Mouse (Mus musculus) gonadal fat pad, adult 2 months (tissue): ENCODE data around the gene Lhfp. TPM values are rescaled to one million over a fixed set of nuclear protein-coding genes. Genes with fewer than 3 reads are reported as not detected.

Experiments used
- DNase-seq: peaks from one replicate; pipeline ENCODE4 v3.0.0-alpha.2; 2012; ENCODE audit warnings: low read depth
- polyA plus RNA-seq: library from polyadenylated mRNA; depleted of rRNA; stranded (reverse); fragments of >200 nt; gene quantifications from 2 replicates; pipeline ENCODE4 v1.2.3, GENCODE M21; 2012

The Lhfp gene
- polyA plus RNA-seq, 1 experiment = 39.2 TPM

DNA sequence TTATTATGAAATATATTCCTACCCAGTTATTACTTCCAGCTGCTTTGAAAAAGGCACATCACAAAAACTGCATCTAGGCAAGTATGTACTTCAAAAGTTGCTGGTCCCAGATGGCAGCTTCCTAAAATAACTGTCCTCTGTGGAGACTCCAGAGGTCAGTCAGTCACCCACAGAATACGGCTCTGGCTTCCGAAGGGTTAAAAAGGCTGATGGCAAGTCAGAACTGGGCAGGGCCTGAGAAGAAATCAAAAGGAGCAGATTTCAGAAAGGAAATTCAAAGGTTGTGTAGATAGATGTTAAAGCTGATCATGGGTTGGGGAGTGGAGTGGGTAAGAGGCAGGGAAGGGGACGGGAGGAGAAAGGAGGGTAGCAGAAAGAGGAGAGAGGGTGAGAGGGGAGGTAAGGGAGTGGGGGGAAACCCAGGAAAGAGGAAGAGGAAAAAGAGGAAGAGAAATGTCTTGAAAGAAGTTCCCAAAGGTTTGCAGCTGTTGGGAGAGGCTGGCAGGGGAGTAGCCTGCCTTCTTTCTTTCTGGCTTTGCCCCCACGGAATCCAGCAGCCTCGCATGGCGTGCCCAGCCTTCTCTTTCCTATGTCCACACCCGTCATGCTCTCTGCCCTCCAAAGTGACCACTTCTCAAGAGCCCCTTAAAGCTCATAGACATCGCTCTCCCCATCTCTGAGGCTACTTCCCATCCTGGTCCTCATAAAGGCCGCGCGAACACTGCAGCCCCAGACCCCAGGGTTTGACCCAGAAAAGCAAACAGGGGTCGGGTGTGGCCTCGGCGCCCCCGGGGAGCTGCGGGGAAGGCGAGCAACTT lies 526 bp upstream of the Lhfp start:
- no peak for DNase-seq

DNA sequence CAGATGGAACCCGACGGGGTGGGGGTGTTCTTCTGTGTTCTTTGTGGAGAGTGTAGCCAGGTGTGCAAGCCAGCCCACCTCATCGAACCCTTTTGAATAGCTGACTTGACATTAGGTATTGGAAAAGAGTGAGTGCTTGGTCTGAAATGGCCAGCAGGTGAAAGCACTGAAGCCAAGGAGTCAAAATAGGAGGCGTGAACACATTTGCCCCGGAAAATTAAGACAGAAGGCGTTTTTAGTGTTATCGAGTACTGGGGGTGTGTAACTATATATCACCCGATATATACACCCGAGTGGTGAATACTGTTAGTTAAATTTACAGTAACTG lies 876 bp downstream of the Lhfp start:
- DNase-seq = no peak

DNA sequence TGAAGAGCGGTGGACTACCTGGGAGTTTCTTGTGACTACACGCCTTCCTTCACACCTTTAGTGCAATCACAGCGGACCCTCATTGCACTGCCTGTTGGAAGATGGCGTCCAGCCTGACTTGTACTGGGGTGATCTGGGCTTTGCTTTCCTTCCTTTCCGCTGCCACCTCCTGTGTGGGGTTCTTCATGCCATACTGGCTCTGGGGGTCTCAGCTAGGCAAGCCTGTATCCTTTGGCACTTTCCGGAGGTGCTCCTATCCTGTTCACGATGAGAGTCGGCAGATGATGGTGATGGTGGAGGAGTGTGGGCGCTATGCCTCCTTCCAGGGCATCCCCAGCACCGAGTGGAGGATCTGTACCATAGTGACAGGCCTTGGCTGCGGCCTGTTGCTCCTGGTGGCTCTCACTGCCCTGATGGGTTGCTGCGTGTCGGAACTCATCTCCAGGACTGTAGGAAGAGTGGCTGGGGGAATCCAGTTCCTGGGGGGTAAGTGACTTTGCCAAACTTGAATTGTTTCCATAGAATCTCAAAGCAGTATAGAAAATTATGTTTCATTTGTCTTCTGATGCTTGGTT lies 2.0 kb downstream of the Lhfp start:
- DNase-seq = no peak

DNA sequence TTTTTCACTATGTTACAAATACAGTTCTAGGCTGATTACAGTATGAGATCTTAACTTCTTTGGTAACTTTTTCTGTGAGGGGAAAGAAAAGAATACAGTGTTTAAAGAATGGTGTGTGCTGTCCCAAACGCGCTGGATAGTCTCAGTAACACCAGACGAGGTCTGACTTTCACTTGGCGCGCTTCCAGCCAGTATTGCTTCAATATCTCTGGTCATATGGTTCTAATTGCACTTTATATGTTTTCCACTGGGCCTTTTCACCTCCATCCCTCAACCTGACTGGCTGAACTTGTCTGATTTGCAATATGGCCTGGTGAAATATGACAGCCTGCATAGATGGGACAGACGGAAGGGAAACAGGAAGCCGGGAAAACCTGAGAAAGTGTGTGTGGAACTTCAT lies 2.9 kb downstream of the Lhfp start:
- DNase-seq = no peak

DNA sequence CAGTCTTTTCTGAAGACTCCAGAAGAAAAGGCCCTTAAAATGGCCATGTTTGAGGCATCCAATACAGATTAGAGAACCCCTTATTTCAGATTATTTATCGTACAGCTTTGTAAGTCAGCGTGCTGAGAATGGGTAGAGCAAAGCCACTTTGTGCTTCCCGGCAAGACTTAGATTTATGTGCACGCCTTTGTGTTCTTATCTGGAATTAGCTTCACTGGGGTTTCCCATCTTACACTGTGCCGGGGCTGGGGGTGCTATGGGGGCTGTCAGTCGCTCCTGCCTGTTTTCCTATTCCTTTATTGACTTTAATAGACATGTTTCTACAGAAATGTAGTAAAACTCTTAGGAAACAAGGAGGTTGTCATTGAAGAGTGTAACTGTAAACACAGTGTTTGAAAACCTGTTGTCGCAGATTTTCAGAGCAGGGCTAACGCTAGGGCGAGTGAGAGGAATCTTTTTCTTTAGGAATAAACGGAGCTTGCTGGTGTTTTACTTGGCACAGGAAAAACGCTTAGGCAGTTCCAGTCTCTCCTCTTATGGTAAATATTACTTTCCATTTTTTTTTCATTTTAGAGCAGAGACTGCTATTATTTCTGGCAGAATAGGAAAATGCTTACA lies 3.5 kb downstream of the Lhfp start:
- DNase-seq = no peak

DNA sequence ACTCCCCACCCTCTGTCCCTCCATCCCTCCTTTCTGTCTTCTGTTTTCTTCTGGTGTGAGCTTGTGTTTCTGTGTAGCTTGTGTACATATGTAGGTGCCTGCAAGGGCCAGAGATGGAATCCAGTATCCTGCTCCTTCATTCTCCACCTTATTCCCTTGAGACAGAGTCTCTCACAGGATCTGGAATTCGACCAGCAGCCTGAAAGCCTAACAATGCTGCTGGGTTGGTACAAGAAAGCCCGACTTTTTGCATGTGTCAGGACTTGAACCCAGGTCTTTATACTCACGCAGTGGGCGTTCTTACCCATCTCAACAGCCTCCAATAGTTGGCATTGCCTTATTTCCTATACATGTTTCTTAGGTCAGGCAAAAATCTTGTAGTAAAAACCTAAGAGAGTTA lies 4.4 kb downstream of the Lhfp start:
- DNase-seq = no peak

DNA sequence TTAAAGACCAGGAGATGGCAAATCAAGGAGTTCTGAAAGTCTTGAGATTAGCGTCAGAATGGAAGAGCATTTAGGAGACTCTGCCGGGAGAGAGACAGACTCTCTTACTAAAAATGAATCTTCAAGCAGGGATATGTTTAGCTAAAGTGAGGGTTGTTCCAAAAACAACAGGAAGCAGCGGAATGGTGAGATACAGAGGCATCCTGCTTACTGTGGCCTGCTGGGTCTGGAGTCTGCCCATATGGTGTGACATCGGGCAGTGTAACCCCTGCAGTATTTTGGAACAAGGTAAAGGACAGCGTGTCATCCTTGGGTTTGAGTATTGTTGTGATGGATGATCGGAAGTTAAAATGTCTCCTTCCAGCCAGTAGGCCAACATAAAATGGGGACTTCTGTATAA lies 5.0 kb downstream of the Lhfp start:
- no peak for DNase-seq

DNA sequence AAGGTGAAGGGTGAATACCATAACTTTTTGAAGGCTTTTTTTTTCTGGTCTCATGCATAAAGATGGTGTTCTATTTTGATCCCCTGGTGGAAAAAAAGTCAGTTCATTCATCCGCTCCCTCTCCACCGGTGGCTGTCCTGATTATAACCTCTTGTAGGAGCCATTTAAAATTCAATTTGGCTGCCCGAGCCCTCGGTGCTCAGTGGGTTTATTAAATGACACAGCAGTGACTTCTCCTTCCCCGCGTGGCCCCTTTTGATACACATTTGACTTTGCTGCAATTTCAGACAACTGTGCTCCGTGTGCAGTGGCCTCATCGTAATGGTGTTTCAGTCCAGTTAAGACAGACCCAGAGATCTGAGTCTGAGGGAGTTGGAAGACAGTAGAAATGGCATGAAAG lies 11.1 kb downstream of the Lhfp start:
- no peak for DNase-seq

DNA sequence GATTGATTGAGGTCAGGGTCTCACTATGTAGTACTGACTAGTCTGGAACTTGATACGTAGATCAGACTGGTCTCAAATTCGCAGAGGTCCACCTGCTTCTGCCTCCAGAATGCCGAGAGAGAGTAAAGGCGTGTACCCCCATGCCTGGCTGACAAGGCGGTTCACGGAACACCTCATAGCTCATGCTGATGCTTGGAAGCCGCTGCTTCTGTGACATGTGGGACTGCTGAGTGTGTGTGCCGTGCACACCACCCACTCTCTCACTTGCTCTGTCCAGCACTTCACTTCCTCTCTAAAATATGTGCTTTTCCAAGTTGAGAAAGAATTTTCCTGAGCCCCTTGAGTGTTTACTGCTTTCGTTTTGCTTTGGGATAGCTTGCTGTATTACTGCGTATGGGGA lies 15.1 kb downstream of the Lhfp start:
- no peak for DNase-seq

DNA sequence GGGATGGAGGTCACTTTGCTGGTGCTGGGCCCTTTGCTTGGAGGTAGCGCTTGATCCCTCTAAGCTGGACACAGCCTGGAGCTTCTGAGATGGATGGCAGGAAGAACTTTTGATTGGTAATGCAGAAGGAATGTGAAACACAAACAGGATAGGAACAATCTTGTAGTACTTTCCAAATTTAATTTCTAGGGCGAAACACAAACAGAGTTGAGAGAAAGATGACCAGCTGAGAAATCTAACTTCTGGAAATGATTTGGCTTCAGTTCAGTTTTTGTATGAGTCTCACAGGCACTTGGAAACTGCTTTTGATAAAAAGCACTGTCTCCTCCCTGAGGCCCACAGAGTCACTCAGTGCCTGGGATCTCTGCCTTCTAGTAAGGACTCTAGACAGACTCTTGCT lies 18.6 kb downstream of the Lhfp start:
- no peak for DNase-seq

DNA sequence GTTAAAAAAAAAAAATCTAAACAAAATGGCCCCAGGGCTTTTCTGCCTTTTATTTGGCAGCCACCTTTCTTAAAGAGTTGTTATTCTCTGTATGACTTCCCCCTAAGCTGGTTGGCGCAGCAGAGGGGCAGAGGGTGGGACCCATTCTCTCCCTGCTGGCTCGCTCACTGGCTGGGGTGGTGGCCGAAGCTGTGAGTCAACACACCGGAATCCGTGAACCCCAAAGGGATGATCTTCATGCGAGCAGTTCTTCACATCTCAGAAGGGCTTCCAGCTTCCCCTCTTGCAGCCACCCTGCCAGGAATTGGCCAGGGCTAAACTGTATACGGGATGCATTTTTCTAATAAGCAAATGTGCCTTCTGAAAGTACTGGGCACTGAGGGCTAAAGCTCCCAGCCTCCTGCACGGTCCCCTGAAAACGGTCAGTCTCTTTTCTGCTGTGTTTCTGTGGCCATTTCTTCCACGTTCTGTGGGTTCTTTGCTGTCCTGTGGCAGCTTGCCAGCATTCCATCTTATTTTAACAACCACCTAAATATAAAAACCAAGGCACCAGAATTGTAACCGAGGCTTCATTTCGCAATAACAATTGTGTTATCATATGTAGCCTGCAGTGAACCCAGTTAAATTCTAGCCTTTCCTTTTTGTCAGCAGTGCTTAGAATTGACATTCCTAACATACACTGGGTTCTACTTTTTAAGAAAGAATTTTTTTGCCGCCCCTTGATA lies 22.3 kb downstream of the Lhfp start:
- no peak for DNase-seq

DNA sequence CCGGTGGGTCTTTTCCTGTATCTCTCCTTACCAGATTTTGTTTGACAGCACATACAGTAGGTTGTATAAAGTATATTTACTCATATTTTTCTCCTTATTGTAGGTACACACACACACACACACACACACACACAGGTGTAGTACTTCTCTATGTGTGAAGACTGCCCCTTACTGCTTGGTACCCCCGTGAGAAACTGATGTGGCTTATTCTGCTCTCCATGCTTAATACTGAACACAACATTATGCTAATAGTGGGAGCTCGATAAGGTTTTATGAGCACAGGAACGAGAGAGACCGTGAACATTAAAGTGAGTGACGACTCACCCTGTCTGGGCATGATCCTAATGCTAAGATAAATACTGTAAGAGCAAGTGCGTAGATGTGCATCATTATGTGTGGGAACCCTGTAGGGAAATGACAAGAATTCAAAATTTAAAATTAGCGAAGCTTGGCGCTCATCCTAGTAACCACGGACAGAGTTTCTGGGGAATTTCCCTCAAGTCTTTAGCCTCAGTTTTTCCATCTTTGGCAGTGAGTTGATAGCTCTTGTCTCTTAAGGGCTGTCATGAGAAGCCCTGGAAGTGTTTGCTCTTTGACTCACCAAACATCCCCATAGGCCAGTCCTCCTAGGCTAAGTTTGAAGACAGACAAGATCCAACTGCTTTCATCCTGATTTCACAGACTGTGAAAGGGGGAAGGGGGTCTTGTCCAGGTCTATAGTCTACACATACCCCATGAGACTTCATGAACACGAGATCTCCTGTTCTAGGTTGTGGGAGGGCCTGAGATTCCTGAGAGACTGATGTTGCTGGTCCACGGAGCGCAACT lies 24.2 kb downstream of the Lhfp start:
- no peak for DNase-seq

DNA sequence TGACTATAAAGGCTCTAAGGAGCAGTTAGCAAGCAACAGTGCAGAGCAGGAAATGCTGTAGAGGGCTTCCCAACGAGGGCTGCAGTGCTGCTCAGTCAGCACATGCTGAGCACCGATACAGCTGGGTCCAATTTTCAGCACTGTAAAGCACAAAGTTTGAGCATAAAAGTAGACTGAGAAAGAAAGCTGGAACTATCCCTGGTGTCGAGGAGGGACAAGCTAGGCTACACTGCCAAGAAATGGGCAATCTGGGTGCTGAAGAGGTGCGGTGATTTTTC lies 24.7 kb downstream of the Lhfp start:
- no peak for DNase-seq

DNA sequence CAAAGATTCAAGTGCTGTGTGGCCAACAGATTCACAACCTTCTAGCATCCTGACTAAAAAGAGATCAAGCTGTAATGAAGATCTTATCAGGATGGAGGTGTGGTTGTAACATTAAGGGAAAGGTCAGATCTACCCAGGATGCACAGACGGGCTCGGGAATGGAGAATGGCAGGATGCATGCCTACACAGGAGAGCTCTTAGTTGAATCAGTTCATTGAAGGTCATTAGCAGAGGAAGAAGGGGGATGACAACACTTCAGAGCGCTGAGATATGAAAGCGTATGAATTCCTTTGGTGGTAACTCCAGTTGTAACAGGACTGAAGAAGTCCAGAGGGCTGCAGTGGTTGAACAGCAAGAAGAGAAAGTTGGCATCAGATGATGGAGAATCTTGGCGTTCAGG lies 27.1 kb downstream of the Lhfp start:
- DNase-seq = peak; percentile 62

DNA sequence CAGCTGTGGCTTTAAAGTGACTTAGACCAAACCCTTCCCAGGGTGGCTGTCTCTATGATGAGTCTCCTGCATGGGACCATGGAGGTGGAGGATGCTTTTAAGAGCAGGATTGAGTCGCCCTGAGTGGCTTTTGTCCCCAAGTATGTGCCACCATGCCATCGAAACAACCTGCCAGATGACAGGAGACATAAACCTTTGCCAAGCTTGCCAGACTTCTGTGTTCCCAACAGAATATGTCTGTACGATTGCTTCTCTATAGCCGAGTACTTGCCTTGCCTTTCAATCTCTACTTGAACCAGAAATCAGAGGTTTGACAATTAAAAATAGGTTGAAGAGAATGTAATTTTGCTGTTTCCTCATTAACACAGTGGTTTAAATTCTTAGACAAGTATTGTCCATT lies 32.9 kb downstream of the Lhfp start:
- no peak for DNase-seq

DNA sequence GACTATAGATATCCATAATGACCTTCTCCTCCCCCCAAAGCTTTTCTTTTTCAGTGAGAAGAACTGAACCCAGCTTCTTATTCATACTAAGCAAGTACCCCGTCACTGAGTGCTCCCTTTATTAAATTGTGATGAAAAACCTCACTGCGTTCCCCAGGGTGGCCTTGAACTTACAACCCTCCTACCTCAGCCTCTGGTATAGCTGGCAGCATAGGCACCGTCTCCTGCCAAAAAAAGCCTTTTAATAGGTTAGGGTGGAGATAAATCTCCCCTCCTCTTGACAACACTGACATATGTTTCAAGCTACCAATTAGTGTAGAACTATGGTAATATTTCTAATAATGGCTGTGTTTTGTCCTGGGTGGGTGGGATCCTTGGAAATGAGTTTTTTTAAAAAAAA lies 33.4 kb downstream of the Lhfp start:
- DNase-seq = no peak

DNA sequence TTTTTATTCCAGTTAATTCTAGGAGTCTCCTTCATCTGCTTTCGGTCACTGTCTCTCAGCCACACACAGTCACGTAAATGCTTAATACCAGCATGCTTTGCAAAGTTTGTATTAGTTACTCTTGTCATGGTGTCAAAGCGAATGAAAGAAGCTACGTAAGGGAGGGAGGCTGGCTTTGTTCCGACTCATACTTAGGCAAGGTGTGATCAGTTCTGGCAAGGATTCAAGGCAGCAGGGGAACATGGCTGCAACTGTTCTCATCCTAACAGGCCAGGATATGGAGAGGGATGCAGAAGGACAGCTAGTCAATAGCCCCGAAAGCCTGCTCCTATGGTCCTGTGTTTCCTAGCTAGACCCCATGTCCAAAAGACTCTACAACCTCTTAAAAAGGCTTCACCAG lies 39.0 kb downstream of the Lhfp start:
- no peak for DNase-seq

DNA sequence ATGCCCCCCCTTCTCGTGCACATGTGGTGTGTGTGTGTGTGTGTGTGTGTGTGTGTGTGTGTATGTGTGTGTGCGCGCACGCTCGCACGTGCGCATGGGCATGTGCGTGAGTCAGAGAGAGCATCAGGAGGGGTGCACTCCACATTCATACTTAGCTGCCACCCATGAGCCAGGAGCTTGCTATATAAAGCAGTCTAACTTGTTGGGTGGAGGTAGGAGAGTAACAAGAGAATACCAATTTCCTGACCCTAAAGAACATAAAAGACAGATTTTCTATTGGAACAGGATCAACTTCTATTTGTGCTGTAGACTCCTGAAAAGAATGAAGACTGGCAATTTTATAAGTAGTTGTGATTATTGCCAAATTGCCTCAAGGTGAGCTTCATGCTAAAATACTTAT lies 39.4 kb downstream of the Lhfp start:
- DNase-seq = no peak

DNA sequence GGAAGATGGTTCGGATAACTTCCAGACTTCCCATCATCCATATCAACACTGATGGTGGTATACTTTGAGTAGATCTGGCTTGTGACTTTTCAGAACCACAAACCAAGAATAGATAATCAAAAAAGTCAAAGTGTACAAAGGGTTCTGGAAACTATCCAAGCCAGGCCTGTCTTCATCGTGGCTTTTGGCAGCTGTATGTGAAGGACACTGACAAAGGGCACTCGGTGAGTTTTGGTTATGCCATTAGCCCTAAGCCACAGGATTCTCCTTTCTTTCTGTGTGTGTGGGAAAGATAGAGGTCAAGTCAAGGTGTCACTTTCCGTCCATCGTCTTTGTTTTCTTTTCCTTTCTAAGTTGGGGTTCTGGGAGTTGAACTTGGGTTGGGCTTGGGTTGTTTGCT lies 42.4 kb downstream of the Lhfp start:
- no peak for DNase-seq

DNA sequence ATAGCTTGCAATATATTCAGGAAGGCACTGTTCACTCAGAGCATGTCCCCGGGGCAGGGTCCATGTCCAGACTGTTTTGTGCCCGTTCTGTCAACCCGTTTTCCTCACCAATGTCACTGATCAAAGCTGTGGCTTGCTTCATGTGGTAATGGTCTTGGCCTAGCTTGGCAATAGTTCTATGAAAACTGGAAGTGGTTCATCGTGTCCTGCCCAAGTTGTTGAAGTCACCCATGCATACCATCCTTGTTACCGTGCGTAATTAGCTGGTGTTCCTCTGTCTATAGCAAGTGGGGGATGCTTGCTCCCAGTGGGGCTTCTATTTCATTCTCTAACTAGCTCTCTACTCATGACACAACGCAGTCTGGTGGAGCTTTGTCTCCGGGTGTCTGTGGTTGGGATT lies 43.5 kb downstream of the Lhfp start:
- no peak for DNase-seq

DNA sequence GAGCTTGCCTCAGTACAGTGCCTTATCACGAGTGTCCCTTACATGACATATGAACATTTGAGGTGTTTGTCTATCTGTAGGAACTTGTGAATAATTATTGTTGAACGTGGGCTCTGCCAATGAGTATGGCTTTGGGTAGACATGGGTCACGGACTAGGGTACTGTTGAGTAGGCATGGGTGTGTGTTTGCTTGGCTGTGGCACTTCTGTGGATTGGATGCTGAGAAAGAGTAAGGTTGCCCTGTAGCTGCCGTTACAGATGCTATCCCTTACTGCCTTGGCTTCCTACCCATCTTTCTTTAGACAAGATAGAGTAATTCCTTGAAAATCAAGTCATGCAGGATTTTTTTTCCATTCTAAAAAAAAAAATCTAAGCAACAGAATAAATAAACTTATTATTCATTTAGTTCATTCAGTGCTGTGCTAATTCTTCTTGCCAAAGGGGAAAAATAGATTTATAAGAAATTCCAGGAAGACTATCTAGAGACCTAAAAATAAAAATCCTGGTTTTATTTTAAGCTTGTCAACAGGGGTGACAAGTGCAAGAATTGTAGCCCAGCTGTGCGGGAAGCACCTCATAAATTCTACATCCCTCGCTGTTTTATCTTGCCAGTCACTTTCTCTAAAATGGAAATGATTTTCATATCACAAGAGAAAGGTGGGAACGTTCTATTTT lies 45.3 kb downstream of the Lhfp start:
- no peak for DNase-seq
